Mouse (Mus musculus): Measurements from ENCODE around the gene Phc2. TPM values are rescaled to one million over a fixed set of nuclear protein-coding genes. Genes with fewer than 3 reads are reported as not detected.

Gene Phc2
- polyA plus RNA-seq, 1 experiment = 61.4 TPM

GRCm38 (mm10) chr4:128801675-128802465, 147.4 kb downstream of the Phc2 start:
- no peak overlapping the region for H3K4me3 ChIP-seq (ENCODE audit: insufficient read depth, low read length)
- TF ChIP-seq POLR2A (IDR thresholded peaks at IDR 0.05; ENCODE audit: borderline replicate concordance, low read depth, low read length) (no peak), CTCF (IDR thresholded peaks at IDR 0.05; ENCODE audit: low read depth, low read length) (no peak)
- no peak overlapping the region for H3K27ac ChIP-seq (ENCODE audit: insufficient read depth, low read depth, low read length)
- H3K4me1 ChIP-seq (ENCODE audit: control insufficient read depth, insufficient read depth, low read length) = peaks cover 18% of the 10 kb centered on the region

Other genes starting within 250 kb of the Phc2 start
- gene Zscan20, start 44.6 kb upstream of the Phc2 start, polyA plus RNA-seq (2012; ENCODE audit: insufficient read depth, insufficient read length, missing spikeins) = 2.5 and 2.6 TPM in 2 replicates
- gene Tlr12, start 36.1 kb upstream of the Phc2 start, polyA plus RNA-seq (2012; ENCODE audit: insufficient read depth, insufficient read length, missing spikeins) = not detected in 2 replicates
- 0.16 TPM in 1 of 2 replicates, not detected in the other for gene A3galt2, start 100.7 kb downstream of the Phc2 start, polyA plus RNA-seq (2012; ENCODE audit: insufficient read depth, insufficient read length, missing spikeins)
- gene Zfp362, start 151.3 kb downstream of the Phc2 start, polyA plus RNA-seq (2012; ENCODE audit: insufficient read depth, insufficient read length, missing spikeins) = 17.6 and 21.3 TPM in 2 replicates
- 4.2 and 4.9 TPM in 2 replicates for gene Trim62, start 228.9 kb downstream of the Phc2 start, polyA plus RNA-seq (2012; ENCODE audit: insufficient read depth, insufficient read length, missing spikeins)